Mouse (Mus musculus) myocyte (in vitro differentiated cells): ENCODE results near the gene Ercc8.

ENCODE experiments used
- CEBPB ChIP-seq: IDR thresholded peaks from 2 replicates; pipeline ENCODE4 v1.6.1; 2011; ENCODE audit warnings: mild to moderate bottlenecking, moderate library complexity; ENCODE audit not compliant: poor library complexity, insufficient read depth, severe bottlenecking
- E2F4 ChIP-seq: IDR thresholded peaks from one replicate; pipeline ENCODE4 v1.6.1; 2011; ENCODE audit warnings: mild to moderate bottlenecking, control low read depth, moderate library complexity; ENCODE audit not compliant: insufficient read depth
- MAX ChIP-seq: IDR thresholded peaks from one replicate; pipeline ENCODE4 v1.6.1; 2011; ENCODE audit warnings: low read depth, mild to moderate bottlenecking, control low read depth
- MYOG ChIP-seq, 3 experiments: IDR thresholded peaks; one replicate each; pipeline ENCODE4 v1.6.1; 2011; ENCODE audit warnings: control low read depth in 2 of 3, low read depth in 2 of 3, mild to moderate bottlenecking in 2 of 3; ENCODE audit not compliant: insufficient read length in 2 of 3, control insufficient read depth in 1 of 3, insufficient read depth in 1 of 3
- POLR2A ChIP-seq: IDR thresholded peaks from one replicate; pipeline ENCODE4 v1.6.1; 2011; ENCODE audit warnings: low read depth, mild to moderate bottlenecking, control low read depth, moderate library complexity; ENCODE audit not compliant: insufficient read length
- SRF ChIP-seq: IDR thresholded peaks from one replicate; pipeline ENCODE4 v1.6.1; 2011; ENCODE audit warnings: low read depth; ENCODE audit not compliant: control insufficient read depth, insufficient read length
- TCF12 ChIP-seq: IDR thresholded peaks from one replicate; pipeline ENCODE4 v1.6.1; 2011; ENCODE audit warnings: mild to moderate bottlenecking, control low read depth; ENCODE audit not compliant: poor library complexity, insufficient read depth, severe bottlenecking
- TCF3 ChIP-seq: IDR thresholded peaks from one replicate; pipeline ENCODE4 v1.6.1; 2011; ENCODE audit warnings: low read depth, control low read depth; ENCODE audit not compliant: insufficient read length
- USF1 ChIP-seq: IDR thresholded peaks from one replicate; pipeline ENCODE4 v1.6.1; 2011; ENCODE audit warnings: low read depth, mild to moderate bottlenecking, control low read depth, moderate library complexity

- no peak for TF ChIP-seq MAX
- TF ChIP-seq POLR2A = no peak
- TF ChIP-seq TCF12 = no peak
- TF ChIP-seq E2F4 = no peak
- no peak for TF ChIP-seq TCF3
- TF ChIP-seq CEBPB = no peak
- TF ChIP-seq USF1 = no peak
- TF ChIP-seq SRF = no peak
- no peak for TF ChIP-seq MYOG (IDR thresholded peaks at IDR 0.05; ENCODE audit: control insufficient read depth in 1 of 3, insufficient read depth in 1 of 3, insufficient read length in 2 of 3, low read depth in 2 of 3)
These were observed 46.3 kb downstream of the Ercc8 start for GRCm38 (mm10) chr13:108204857-108205256.
